Mouse (Mus musculus): ENCODE measurements at regions not wholly inside any gene's neighbourhood (a gene's known extent, or its start where the extent isn't known, plus 50 kb on each side); places are given as distances from the start of the nearest gene placed in this dataset.

DNA sequence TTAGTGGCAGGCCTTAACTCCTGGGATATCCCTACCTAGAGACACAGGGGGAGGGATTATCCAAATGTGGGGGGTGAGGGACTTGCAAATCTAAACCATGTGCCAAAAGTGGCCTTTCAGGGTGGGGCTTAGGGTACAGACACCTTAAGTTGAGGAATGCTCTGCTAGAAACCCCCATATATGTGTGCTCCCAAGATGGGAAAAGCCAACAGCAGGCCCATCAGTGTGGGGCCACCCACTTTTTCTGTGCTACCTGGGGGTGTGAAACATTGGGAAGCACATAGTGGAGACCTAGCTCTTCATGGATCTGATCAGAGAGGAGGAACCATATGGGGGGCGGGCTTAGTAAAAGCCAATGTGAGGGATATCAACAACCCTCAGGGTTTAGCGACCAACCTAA is 55.0 kb upstream of the Hephl1 start:
- peaks cover 4% of the 10 kb centered on the region for H3K27me3 ChIP-seq (replicated peaks)
- H3K9ac ChIP-seq (ENCODE audit: insufficient read depth, low read depth) = no peak overlapping the region
- peaks cover 4% of the 10 kb centered on the region for H3K9me3 ChIP-seq (replicated peaks; ENCODE audit: low read length)
- H3K27ac ChIP-seq (ENCODE audit: insufficient read depth, low read depth) = no peak overlapping the region
- no peaks in the 10 kb centered on the region for H3K36me3 ChIP-seq (replicated peaks in 1 of 2; ENCODE audit: control insufficient read depth in 1 of 2, insufficient read depth in 1 of 2, low read length in 1 of 2)
- TF ChIP-seq POLR2A (IDR thresholded peaks at IDR 0.05; ENCODE audit: low read depth, low read length) = no peak
- no peak for TF ChIP-seq ETS1 (conservative IDR thresholded peaks at IDR 0.05; ENCODE audit: low read depth, low read length)
- TF ChIP-seq RAD21 (IDR thresholded peaks at IDR 0.05; ENCODE audit: low read depth, low read length) = no peak
- TF ChIP-seq NELFE (IDR thresholded peaks at IDR 0.05; ENCODE audit: low read depth, low read length) = no peak
- TF ChIP-seq PAX5 (IDR thresholded peaks at IDR 0.05; ENCODE audit: low read length) = no peak
- no peak for TF ChIP-seq GABPA (IDR thresholded peaks at IDR 0.05; ENCODE audit: insufficient replicate concordance, low read depth, low read length)
- no peak for TF ChIP-seq ELF1 (IDR thresholded peaks at IDR 0.05; ENCODE audit: low read depth, low read length)
- no peak for TF ChIP-seq MXI1 (IDR thresholded peaks at IDR 0.05; ENCODE audit: low read depth, low read length)
- no peak for TF ChIP-seq ZMIZ1 (IDR thresholded peaks at IDR 0.05; ENCODE audit: low read depth, low read length)
- no peak for TF ChIP-seq CHD1 (IDR thresholded peaks at IDR 0.05; ENCODE audit: low read depth, low read length)
- no peak for TF ChIP-seq EP300 (IDR thresholded peaks at IDR 0.05; ENCODE audit: low read length)
- TF ChIP-seq CTCF (conservative IDR thresholded peaks at IDR 0.05 in 1 of 2, IDR thresholded peaks at IDR 0.05 in 1 of 2; ENCODE audit: low read depth in 2 of 2, low read length in 2 of 2) = no peak
- TF ChIP-seq ZKSCAN1 (IDR thresholded peaks at IDR 0.05; ENCODE audit: borderline replicate concordance, low read depth, low read length) = no peak
- TF ChIP-seq TBP (conservative IDR thresholded peaks at IDR 0.05; ENCODE audit: low read depth, low read length) = no peak
- no peak for TF ChIP-seq BHLHE40 (IDR thresholded peaks at IDR 0.05; ENCODE audit: low read depth, low read length)
- dilution Hi-C loops (cut with MboI; ENCODE audit: extremely low pct_ligation_motif_present, extremely low pct_unique_long_range_greater_than_20kb, low sequenced_read_pairs) = no loop called here
- in situ Hi-C loops (cut with MboI; ENCODE audit: low pct_ligation_motif_present, low pct_unique_long_range_greater_than_20kb, low sequenced_read_pairs) = no loop called here
- H3K4me2 ChIP-seq (ENCODE audit: insufficient read depth, low read depth, poor library complexity, severe bottlenecking) = no peak overlapping the region
- H3K79me2 ChIP-seq (replicated peaks; ENCODE audit: control insufficient read depth, extremely low read depth, insufficient read depth, poor library complexity, severe bottlenecking) = no peaks in the 10 kb centered on the region
- H3K4me3 ChIP-seq (replicated peaks in 1 of 3; ENCODE audit: low read depth in 2 of 3, low read length in 2 of 3, poor library complexity in 1 of 3) = no peak overlapping the region
- DNase-seq (ENCODE audit: extremely low read depth) = no peak
- no peaks in the 10 kb centered on the region for H3K4me1 ChIP-seq (ENCODE audit: control insufficient read depth in 1 of 2, insufficient read depth in 2 of 2)

DNA sequence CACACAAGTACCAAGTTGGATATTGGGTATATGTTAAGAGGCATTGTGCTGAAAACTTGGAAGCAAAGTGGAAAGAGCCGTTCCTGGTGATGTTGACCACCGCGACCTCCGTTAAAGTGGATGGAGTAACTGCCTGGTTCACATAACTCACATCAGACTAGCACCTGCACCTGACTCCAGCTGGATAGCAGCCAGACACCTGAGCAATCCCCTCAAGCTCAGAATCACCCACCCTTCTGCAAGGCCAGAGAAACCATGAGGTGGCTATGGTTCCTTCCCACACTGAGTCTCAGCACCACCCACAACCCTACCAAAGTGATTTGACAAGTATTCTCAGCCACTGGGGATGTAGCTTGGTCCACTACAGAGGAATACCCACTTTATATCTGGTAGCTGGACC is 54.6 kb upstream of the Hephl1 start:
- no peak overlapping the region for H3K4me2 ChIP-seq (ENCODE audit: insufficient read depth, low read depth, poor library complexity, severe bottlenecking)
- no peak for TF ChIP-seq CTCF (conservative IDR thresholded peaks at IDR 0.05 in 1 of 2, IDR thresholded peaks at IDR 0.05 in 1 of 2; ENCODE audit: low read depth in 2 of 2, low read length in 2 of 2)
- no peak for TF ChIP-seq MXI1 (IDR thresholded peaks at IDR 0.05; ENCODE audit: low read depth, low read length)
- no peak for TF ChIP-seq USF1 (IDR thresholded peaks at IDR 0.05; ENCODE audit: low read depth, low read length)
- H3K27me3 ChIP-seq (replicated peaks) = peaks cover 4% of the 10 kb centered on the region
- no peaks in the 10 kb centered on the region for H3K4me1 ChIP-seq (ENCODE audit: control insufficient read depth in 1 of 2, insufficient read depth in 2 of 2)
- in situ Hi-C loops (cut with MboI; ENCODE audit: low pct_ligation_motif_present, low pct_unique_long_range_greater_than_20kb, low sequenced_read_pairs) = no loop called here
- H3K9me3 ChIP-seq (replicated peaks; ENCODE audit: low read length) = peaks cover 8% of the 10 kb centered on the region
- H3K36me3 ChIP-seq (replicated peaks in 1 of 2; ENCODE audit: control insufficient read depth in 1 of 2, insufficient read depth in 1 of 2, low read length in 1 of 2) = no peaks in the 10 kb centered on the region
- dilution Hi-C loops (cut with MboI; ENCODE audit: extremely low pct_ligation_motif_present, extremely low pct_unique_long_range_greater_than_20kb, low sequenced_read_pairs) = no loop called here
- no peak overlapping the region for H3K27ac ChIP-seq (ENCODE audit: insufficient read depth, low read depth)
- no peak overlapping the region for H3K4me3 ChIP-seq (replicated peaks in 1 of 3; ENCODE audit: low read depth in 2 of 3, low read length in 2 of 3, poor library complexity in 1 of 3)
- H3K79me2 ChIP-seq (replicated peaks; ENCODE audit: control insufficient read depth, extremely low read depth, insufficient read depth, poor library complexity, severe bottlenecking) = no peaks in the 10 kb centered on the region
- no peak for DNase-seq (ENCODE audit: extremely low read depth)
- H3K9ac ChIP-seq (ENCODE audit: insufficient read depth, low read depth) = no peak overlapping the region

Measured in CH12.LX (cell line).